Mouse (Mus musculus) liver, embryonic 12.5 days (tissue): Measurements from ENCODE around the gene Il21r. TPM values are rescaled to one million over a fixed set of nuclear protein-coding genes. Genes with fewer than 3 reads are reported as not detected.

Source experiments
- ATAC-seq: fragments of 200-750 bp; cut with Nextera tagmentation; 2 replicates; pipeline ENCODE4 v1.8.0; 2017; ENCODE audit warnings: moderate number of reproducible peaks, mild to moderate bottlenecking, moderate library complexity
- H3K27ac ChIP-seq: fragments of 300-500 bp; sonication (generic); 2 replicates; pipeline ENCODE4 v1.5.1; 2016; ENCODE audit warnings: mild to moderate bottlenecking
- H3K27me3 ChIP-seq: fragments of 300-500 bp; sonication (generic); replicated peaks from 2 replicates; pipeline ENCODE4 v1.6.1; 2016; ENCODE audit warnings: mild to moderate bottlenecking, moderate library complexity
- H3K36me3 ChIP-seq: fragments of 300-500 bp; sonication (generic); 2 replicates; pipeline ENCODE4 v1.6.1; 2016; ENCODE audit warnings: mild to moderate bottlenecking, moderate library complexity
- H3K4me1 ChIP-seq: fragments of 300-500 bp; sonication (generic); 2 replicates; pipeline ENCODE4 v1.6.1; 2016
- H3K4me2 ChIP-seq: fragments of 300-500 bp; sonication (generic); 2 replicates; pipeline ENCODE4 v1.6.1; 2016; ENCODE audit warnings: mild to moderate bottlenecking, moderate library complexity
- H3K4me3 ChIP-seq: fragments of 300-500 bp; sonication (generic); 2 replicates; pipeline ENCODE4 v1.5.1; 2016; ENCODE audit warnings: mild to moderate bottlenecking, moderate library complexity
- H3K9ac ChIP-seq: fragments of 300-500 bp; sonication (generic); 2 replicates; pipeline ENCODE4 v1.6.1; 2016; ENCODE audit warnings: mild to moderate bottlenecking, moderate library complexity
- H3K9me3 ChIP-seq: fragments of 300-500 bp; sonication (generic); replicated peaks from 2 replicates; pipeline ENCODE4 v1.6.1; 2016; ENCODE audit warnings: mild to moderate bottlenecking, moderate library complexity
- WGBS: fragments of 180-500 bp; shearing (Covaris S2); methylation state at CpG from one replicate; pipeline ENCODE4 v1.1.7; 2016; ENCODE audit not compliant: insufficient replicate concordance; 5-methylcytosine and 5-hydroxymethylcytosine counted together
- polyA plus RNA-seq: library from polyadenylated mRNA; unstranded; fragments of >200 nt; fragmentation: Nextera tagmentation; extraction: Ambion mirVana; gene quantifications from 2 replicates; pipeline ENCODE4 v1.2.1, GENCODE M21; 2016

Gene Il21r
- polyA plus RNA-seq, 1 experiment from 2014 or later = 1.1 TPM

GRCm38 (mm10) chr7:125606265-125607164 is 3.3 kb downstream of the Il21r start:
- Histone ChIP-seq H3K9me3 (no peaks in the 10 kb centered on the region), H3K27me3 (peaks cover 11% of the 10 kb centered on the region; the same call in 1 of the 2 replicates), H3K27ac (no peak overlapping the region), H3K4me1 (peaks cover 12% of the 10 kb centered on the region), H3K4me2 (no peak overlapping the region), H3K9ac (no peak overlapping the region), H3K36me3 (no peaks in the 10 kb centered on the region), H3K4me3 (no peak overlapping the region)
- WGBS = 69% methylated on average over 2 of the region's 2 CpGs
- ATAC-seq = no peak

GRCm38 (mm10) chr7:125607384-125608182 is 4.4 kb downstream of the Il21r start:
- H3K36me3 ChIP-seq = no peaks in the 10 kb centered on the region
- H3K4me3 ChIP-seq = no peak overlapping the region
- no peak overlapping the region for H3K4me2 ChIP-seq
- WGBS = 30% methylated on average over 6 of the region's 6 CpGs
- H3K27me3 ChIP-seq = peaks cover 11% of the 10 kb centered on the region; the same call in 1 of the 2 replicates
- no peak overlapping the region for H3K27ac ChIP-seq
- H3K9ac ChIP-seq = no peak overlapping the region
- no peaks in the 10 kb centered on the region for H3K9me3 ChIP-seq
- peaks cover 12% of the 10 kb centered on the region for H3K4me1 ChIP-seq
- ATAC-seq = no peak

- ATAC-seq = no peak
- Histone ChIP-seq H3K36me3 (no peaks in the 10 kb centered on the region), H3K4me3 (no peak overlapping the region), H3K4me2 (no peak overlapping the region), H3K27ac (no peak overlapping the region), H3K4me1 (peaks cover 9% of the 10 kb centered on the region), H3K27me3 (peaks cover 9% of the 10 kb centered on the region; the same call in 1 of the 2 replicates), H3K9ac (no peak overlapping the region), H3K9me3 (no peaks in the 10 kb centered on the region)
- 65% methylated on average over 4 of the region's 4 CpGs for WGBS
Measured at GRCm38 (mm10) chr7:125608183-125608688, 5.0 kb downstream of the Il21r start.

GRCm38 (mm10) chr7:125613579-125613978 is 10.3 kb downstream of the Il21r start:
- Histone ChIP-seq H3K4me3 (no peak overlapping the region), H3K27ac (no peak overlapping the region), H3K9me3 (no peaks in the 10 kb centered on the region), H3K36me3 (no peaks in the 10 kb centered on the region), H3K4me1 (no peaks in the 10 kb centered on the region), H3K9ac (no peak overlapping the region), H3K4me2 (no peak overlapping the region), H3K27me3 (no peaks in the 10 kb centered on the region)
- ATAC-seq = no peak
- WGBS = 58% methylated on average over 5 of the region's 5 CpGs

- no peaks in the 10 kb centered on the region for H3K9me3 ChIP-seq
- H3K27me3 ChIP-seq = no peaks in the 10 kb centered on the region
- WGBS = 74% methylated on average over 7 of the region's 7 CpGs
- H3K4me1 ChIP-seq = no peaks in the 10 kb centered on the region
- no peak overlapping the region for H3K9ac ChIP-seq
- H3K4me3 ChIP-seq = no peak overlapping the region
- no peaks in the 10 kb centered on the region for H3K36me3 ChIP-seq
- no peak for ATAC-seq
- no peak overlapping the region for H3K4me2 ChIP-seq
- no peak overlapping the region for H3K27ac ChIP-seq
Measured at GRCm38 (mm10) chr7:125615453-125615852, 12.2 kb downstream of the Il21r start.

- Histone ChIP-seq H3K36me3 (no peaks in the 10 kb centered on the region), H3K4me3 (no peak overlapping the region), H3K9me3 (no peaks in the 10 kb centered on the region), H3K27ac (no peak overlapping the region), H3K9ac (no peak overlapping the region), H3K4me1 (no peaks in the 10 kb centered on the region), H3K27me3 (no peaks in the 10 kb centered on the region), H3K4me2 (no peak overlapping the region)
- no peak for ATAC-seq
- WGBS = 60% methylated on average over 7 of the region's 7 CpGs
Measured at GRCm38 (mm10) chr7:125618016-125618415, 14.8 kb downstream of the Il21r start.

GRCm38 (mm10) chr7:125620077-125620476 is 16.8 kb downstream of the Il21r start:
- H3K4me2 ChIP-seq = no peak overlapping the region
- ATAC-seq = no peak
- H3K9ac ChIP-seq = no peak overlapping the region
- no peaks in the 10 kb centered on the region for H3K36me3 ChIP-seq
- H3K4me3 ChIP-seq = no peak overlapping the region
- H3K9me3 ChIP-seq = no peaks in the 10 kb centered on the region
- H3K4me1 ChIP-seq = no peaks in the 10 kb centered on the region
- no peaks in the 10 kb centered on the region for H3K27me3 ChIP-seq
- 32% methylated on average over 4 of the region's 4 CpGs for WGBS
- H3K27ac ChIP-seq = no peak overlapping the region

- no peak overlapping the region for H3K27ac ChIP-seq
- no peaks in the 10 kb centered on the region for H3K9me3 ChIP-seq
- WGBS = 54% methylated on average over 7 of the region's 7 CpGs
- no peaks in the 10 kb centered on the region for H3K27me3 ChIP-seq
- no peaks in the 10 kb centered on the region for H3K4me1 ChIP-seq
- H3K4me3 ChIP-seq = no peak overlapping the region
- H3K9ac ChIP-seq = no peak overlapping the region
- no peak for ATAC-seq
- H3K36me3 ChIP-seq = no peaks in the 10 kb centered on the region
- no peak overlapping the region for H3K4me2 ChIP-seq
Measured at GRCm38 (mm10) chr7:125622741-125623685, 19.8 kb downstream of the Il21r start.

GRCm38 (mm10) chr7:125625219-125625618 is 22.0 kb downstream of the Il21r start:
- no peaks in the 10 kb centered on the region for H3K27me3 ChIP-seq
- H3K9me3 ChIP-seq = peaks cover 4% of the 10 kb centered on the region; the same call in 1 of the 2 replicates
- no peak overlapping the region for H3K4me2 ChIP-seq
- no peaks in the 10 kb centered on the region for H3K4me1 ChIP-seq
- H3K27ac ChIP-seq = no peak overlapping the region
- H3K9ac ChIP-seq = no peak overlapping the region
- no peak overlapping the region for H3K4me3 ChIP-seq
- ATAC-seq = no peak
- no peaks in the 10 kb centered on the region for H3K36me3 ChIP-seq
- 53% methylated on average over 4 of the region's 4 CpGs for WGBS

- ATAC-seq = no peak
- no peak overlapping the region for H3K27ac ChIP-seq
- no peak overlapping the region for H3K9ac ChIP-seq
- no peaks in the 10 kb centered on the region for H3K4me1 ChIP-seq
- no peak overlapping the region for H3K4me3 ChIP-seq
- H3K27me3 ChIP-seq = no peaks in the 10 kb centered on the region
- peaks cover 4% of the 10 kb centered on the region; the same call in 1 of the 2 replicates for H3K9me3 ChIP-seq
- 58% methylated on average over 7 of the region's 7 CpGs for WGBS
- no peak overlapping the region for H3K4me2 ChIP-seq
- H3K36me3 ChIP-seq = no peaks in the 10 kb centered on the region
Measured at GRCm38 (mm10) chr7:125625829-125626228, 22.6 kb downstream of the Il21r start.

- Histone ChIP-seq H3K36me3 (no peaks in the 10 kb centered on the region), H3K9ac (no peak overlapping the region), H3K27ac (0 out of 2 replicates have a peak overlapping the region, but pooled peaks have one; percentile 12), H3K9me3 (peaks cover 4% of the 10 kb centered on the region; the same call in 1 of the 2 replicates), H3K27me3 (no peaks in the 10 kb centered on the region), H3K4me3 (no peak overlapping the region), H3K4me1 (peaks cover 8% of the 10 kb centered on the region; the same call in 1 of the 2 replicates), H3K4me2 (peak overlapping the region; percentile 19; the same call in 1 of the 2 replicates)
- ATAC-seq = peak; percentile 65
- WGBS = 9% methylated on average over 4 of the region's 4 CpGs
Measured at GRCm38 (mm10) chr7:125630317-125630716, 27.1 kb downstream of the Il21r start.
